8 mouse cellular contexts compared by ENCODE assay signal in genomic region chr11:5474130-5474529, GRCm38 (mm10). TPM values are rescaled to one million over a fixed set of nuclear protein-coding genes. Genes with fewer than 3 reads are reported as not detected.
DNase-seq lines count a peak whose midpoint lies in the region.

No protein-coding gene starts in this region.

- DNase-seq in heart, adult 8-10 months (ENCODE audit: low spot score), result peak; percentile 67
- no peak for DNase-seq in heart, adult 11 months
- peak; percentile 55 for DNase-seq in T-cell, adult 2 months (ENCODE audit: low spot score)
- peak; percentile 84 to 85 for DNase-seq in cerebellum, postnatal 14 days
- DNase-seq in gastrocnemius, adult 8-10 months (ENCODE audit: low spot score in 2 of 2), result peak; percentile 43 to 56
- DNase-seq in layer of hippocampus, adult 9-10 months (ENCODE audit: low spot score), result peak; percentile 89
- peak; percentile 77 for DNase-seq in lung, postnatal 14 days
- peak; percentile 65 for DNase-seq in right cerebral cortex, postnatal 4 days

RNA-seq across cellular contexts. Expression of gene Znrf3, which starts 29.5 kb away (rescaled TPM):
- 1 to 10 TPM; 6.2 to 8.4 (median 7.7) TPM for total RNA-seq in heart, adult 8-10 months (2022)
- 1 to 10 TPM; 5.4 to 6.7 (median 6.3) TPM for total RNA-seq in gastrocnemius, adult 8-10 months (2022)

RNA-seq across cellular contexts. Expression of gene Xbp1, which starts 46.3 kb away (rescaled TPM):
- total RNA-seq in heart, adult 8-10 months (2022), result 10 to 100 TPM; 53.5 to 76.4 (median 71.0) TPM
- 100 to 1,000 TPM in 1 of 4 experiments, 10 to 100 TPM in 3; 57.4 to 110 (median 72.7) TPM for total RNA-seq in gastrocnemius, adult 8-10 months (2022)
